Mouse (Mus musculus): Measurements from ENCODE around the gene Gata1. TPM values are rescaled to one million over a fixed set of nuclear protein-coding genes. Genes with fewer than 3 reads are reported as not detected.
"Not testable (repeated sequence)": the region's sequence is repeated elsewhere in the genome, so short reads cannot be mapped to it uniquely, and the experiment has no call there.

Gata1 gene
- 148 and 156 TPM in 2 replicates for polyA plus RNA-seq (2016; fragmentation: Nextera tagmentation; extraction: Ambion mirVana)

DNA sequence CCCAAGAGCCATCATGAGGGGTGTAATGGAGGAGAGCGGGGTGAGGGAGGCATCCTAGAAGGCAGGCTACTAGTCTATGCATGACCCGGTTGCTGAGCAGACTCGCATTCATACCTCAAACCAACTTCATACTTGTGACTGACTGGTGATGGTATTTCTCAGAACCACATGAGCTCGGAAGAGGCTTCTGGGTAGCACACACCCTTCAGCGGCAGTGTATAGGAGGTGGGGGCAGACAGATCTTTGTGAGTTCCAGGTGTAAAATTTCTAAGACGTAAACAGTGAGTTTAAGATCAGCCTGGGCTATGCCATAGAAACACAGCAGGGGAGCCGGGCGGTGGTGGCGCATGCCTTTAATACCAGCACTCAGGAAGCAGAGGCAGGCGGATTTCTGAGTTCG lies at the start of gene Gata1:
Gene Gata1 (minus strand): TSS at position 180 of the 400 bp plus-strand sequence.
- H3K27ac ChIP-seq: no peak within 1 kb of the TSS
- H3K9ac ChIP-seq: no peak within 1 kb of the TSS
- H3K4me1 ChIP-seq: peaks cover 23% of the 10 kb centered on the region
- no peak within 1 kb of the TSS for H3K4me2 ChIP-seq
- ATAC-seq: no peak
- no peak within 1 kb of the TSS for H3K4me3 ChIP-seq
- no peaks in the 10 kb centered on the region for H3K27me3 ChIP-seq (replicated peaks)
- WGBS (ENCODE audit: insufficient replicate concordance): 82% methylated on average over 11 of the region's 11 CpGs
- H3K9me3 ChIP-seq (replicated peaks): no peaks in the 10 kb centered on the region
- no peaks in the 10 kb centered on the region for H3K36me3 ChIP-seq

DNA sequence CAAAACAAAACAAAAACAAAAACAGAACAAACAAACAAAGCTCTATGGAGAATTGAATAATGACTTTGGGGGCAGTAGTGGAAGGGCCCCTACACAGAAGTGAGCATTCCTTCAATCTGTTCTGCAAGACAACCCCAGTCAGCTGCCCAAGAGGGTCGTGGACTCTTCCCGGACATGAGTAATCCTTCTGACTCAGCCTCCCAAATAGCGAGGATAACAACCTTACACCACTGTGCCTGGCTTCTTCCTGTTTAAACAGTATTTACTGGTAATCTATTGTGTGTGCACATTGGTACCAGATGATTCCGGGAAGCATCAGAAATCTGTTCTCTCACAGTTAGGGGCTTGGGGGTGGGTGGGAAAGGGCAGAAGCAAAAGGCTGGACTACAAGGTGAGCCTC lies 48.9 kb upstream of the Gata1 start:
- 49% methylated on average over 4 of the region's 4 CpGs for WGBS (ENCODE audit: insufficient replicate concordance)
- Histone ChIP-seq H3K9me3 (replicated peaks) (no peaks in the 10 kb centered on the region), H3K9ac (no peak overlapping the region), H3K36me3 (no peaks in the 10 kb centered on the region), H3K27ac (no peak overlapping the region), H3K4me2 (no peak overlapping the region), H3K4me1 (no peaks in the 10 kb centered on the region), H3K27me3 (replicated peaks) (no peaks in the 10 kb centered on the region), H3K4me3 (no peak overlapping the region)
- no peak for ATAC-seq

DNA sequence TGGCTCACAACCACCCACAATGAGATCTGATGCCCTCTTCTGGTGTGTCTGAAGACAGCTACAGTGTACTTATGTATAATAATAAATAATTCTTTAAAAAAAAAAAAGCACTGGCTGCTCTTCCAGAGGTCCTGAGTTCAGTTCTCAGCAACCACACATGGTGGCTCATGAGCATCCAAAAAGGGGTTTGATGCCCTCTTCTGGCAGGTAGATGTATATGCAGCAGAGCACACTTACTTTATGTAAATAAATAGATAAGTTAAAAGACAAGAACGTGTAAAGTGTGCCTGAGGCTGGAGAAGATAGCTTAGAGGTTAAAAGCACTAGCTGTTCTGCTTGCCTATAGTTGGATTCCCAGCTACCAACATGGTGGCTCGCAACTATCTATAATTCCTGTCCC lies 46.9 kb upstream of the Gata1 start:
- ATAC-seq: no peak
- Histone ChIP-seq H3K27me3 (replicated peaks) (no peaks in the 10 kb centered on the region), H3K4me3 (no peak overlapping the region), H3K4me1 (no peaks in the 10 kb centered on the region), H3K4me2 (no peak overlapping the region), H3K27ac (no peak overlapping the region), H3K9ac (no peak overlapping the region), H3K9me3 (replicated peaks) (no peaks in the 10 kb centered on the region), H3K36me3 (no peaks in the 10 kb centered on the region)
- 51% methylated on average over 2 of the region's 2 CpGs for WGBS (ENCODE audit: insufficient replicate concordance)

DNA sequence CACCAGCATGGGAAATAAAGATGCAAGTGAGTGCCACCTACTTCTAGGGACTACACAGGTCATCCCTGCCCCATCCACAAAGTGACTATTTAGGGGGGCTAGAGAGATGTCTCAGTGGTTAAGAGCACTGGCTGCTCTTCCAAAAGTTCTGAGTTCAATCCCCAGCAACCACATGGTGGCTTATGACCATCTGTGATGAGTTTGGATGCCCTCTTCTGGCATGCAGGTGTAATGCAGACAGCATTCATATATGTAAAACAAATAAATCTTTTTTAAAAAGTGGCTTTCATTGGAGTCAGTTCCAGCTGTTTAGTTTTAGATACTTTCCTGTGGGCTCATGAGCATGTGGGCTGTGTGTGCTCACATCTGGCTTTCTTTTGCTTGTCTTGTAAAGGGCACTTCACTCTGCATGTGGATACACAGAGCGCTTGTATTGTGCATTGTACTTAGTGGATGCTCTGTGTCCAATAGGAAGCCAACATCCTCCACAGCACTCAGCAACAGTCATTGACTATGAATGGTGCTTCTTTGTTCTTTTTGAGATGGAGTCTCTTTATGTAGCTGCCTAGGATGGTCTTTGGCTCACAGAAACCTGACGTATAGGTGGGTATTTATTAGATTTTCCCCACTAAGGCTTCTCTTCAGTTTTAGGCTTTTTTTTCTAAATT lies 42.4 kb upstream of the Gata1 start:
- no peak overlapping the region for H3K4me2 ChIP-seq
- no peak overlapping the region for H3K27ac ChIP-seq
- no peaks in the 10 kb centered on the region for H3K9me3 ChIP-seq (replicated peaks)
- no peaks in the 10 kb centered on the region for H3K36me3 ChIP-seq
- H3K27me3 ChIP-seq (replicated peaks): no peaks in the 10 kb centered on the region
- ATAC-seq: no peak
- WGBS (ENCODE audit: insufficient replicate concordance): 81% methylated on average over 2 of the region's 2 CpGs
- no peaks in the 10 kb centered on the region for H3K4me1 ChIP-seq
- H3K9ac ChIP-seq: no peak overlapping the region
- no peak overlapping the region for H3K4me3 ChIP-seq

DNA sequence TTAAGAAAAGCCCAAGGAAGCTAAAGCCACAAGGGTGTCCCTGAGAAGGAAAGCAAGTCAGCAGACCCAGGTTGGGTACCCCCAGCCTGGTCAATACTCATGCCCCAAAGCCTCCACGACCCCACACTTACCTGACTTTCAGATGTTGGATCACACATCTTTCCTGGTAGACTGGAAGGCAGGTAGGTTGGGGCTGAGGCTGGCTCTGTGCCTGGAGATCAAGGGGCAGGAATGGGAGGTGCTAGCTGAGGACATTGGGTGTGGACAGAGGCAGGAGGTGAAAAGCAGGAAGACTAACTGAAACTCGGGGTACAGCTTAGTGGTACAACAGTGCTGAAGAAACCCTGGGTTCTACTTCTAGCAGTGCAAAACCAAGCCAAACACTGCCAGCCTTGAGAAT lies 40.4 kb upstream of the Gata1 start, which contains the start of gene Glod5:
Gene Glod5 (minus strand): TSS at position 207 of the 400 bp plus-strand sequence.
- H3K4me3 ChIP-seq: no peak within 1 kb of the TSS
- H3K4me2 ChIP-seq: no peak within 1 kb of the TSS
- H3K36me3 ChIP-seq: no peaks in the 10 kb centered on the region
- no peak within 1 kb of the TSS for H3K9ac ChIP-seq
- no peak within 1 kb of the TSS for H3K27ac ChIP-seq
- H3K9me3 ChIP-seq (replicated peaks): no peaks in the 10 kb centered on the region
- WGBS (ENCODE audit: insufficient replicate concordance): 39% methylated on average over 2 of the region's 2 CpGs
- H3K27me3 ChIP-seq (replicated peaks): no peaks in the 10 kb centered on the region
- ATAC-seq: no peak
- H3K4me1 ChIP-seq: 0 out of 2 replicates have a peak, but pooled peaks cover 2% of the 10 kb centered on the region

DNA sequence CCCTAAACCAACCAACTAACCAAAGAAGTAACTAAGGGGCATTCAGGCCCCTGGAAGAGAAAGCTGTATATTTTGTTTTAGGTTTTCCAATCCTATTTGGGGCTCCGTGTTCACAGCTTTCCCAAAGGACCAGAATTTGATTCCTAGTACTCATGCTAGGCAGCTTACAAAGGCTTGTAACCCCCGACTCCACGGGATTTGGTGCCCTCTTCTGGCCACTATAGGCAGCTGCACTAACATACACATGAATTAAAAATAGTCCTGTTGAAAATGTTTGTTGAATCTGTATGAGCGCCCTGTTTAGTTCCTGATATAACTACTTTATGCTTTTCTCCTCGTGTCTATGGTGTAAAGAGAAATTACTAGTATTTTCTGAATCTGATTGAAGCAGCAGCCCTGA lies 39.3 kb upstream of the Gata1 start:
- no peak overlapping the region for H3K9ac ChIP-seq
- H3K4me1 ChIP-seq: 0 out of 2 replicates have a peak, but pooled peaks cover 4% of the 10 kb centered on the region
- no peaks in the 10 kb centered on the region for H3K9me3 ChIP-seq (replicated peaks)
- H3K4me3 ChIP-seq: no peak overlapping the region
- no peak for ATAC-seq
- H3K27me3 ChIP-seq (replicated peaks): no peaks in the 10 kb centered on the region
- 3% methylated on average over 5 of the region's 5 CpGs for WGBS (ENCODE audit: insufficient replicate concordance)
- no peak overlapping the region for H3K27ac ChIP-seq
- H3K36me3 ChIP-seq: no peaks in the 10 kb centered on the region
- H3K4me2 ChIP-seq: no peak overlapping the region

DNA sequence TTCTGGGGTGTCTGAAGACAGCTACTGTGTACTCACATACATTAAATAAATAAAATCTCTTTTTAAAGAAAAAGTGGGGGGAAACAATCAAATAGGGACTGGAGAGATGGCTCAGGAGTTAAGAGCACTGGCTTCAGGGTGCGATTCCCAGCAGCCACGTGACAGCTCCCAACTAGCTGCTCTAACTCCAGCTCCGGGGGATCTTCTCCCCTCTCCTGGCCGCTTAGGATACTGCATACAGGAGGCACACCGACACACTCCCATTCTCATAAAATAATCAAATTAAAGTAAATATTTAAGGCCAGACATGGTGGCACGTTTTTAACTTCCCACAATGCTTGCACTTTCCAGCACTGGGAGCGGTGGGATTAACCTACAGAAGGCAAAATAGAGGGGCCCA lies 37.8 kb upstream of the Gata1 start:
- not testable (repeated sequence) for H3K9ac ChIP-seq; H3K9me3 ChIP-seq (replicated peaks); H3K4me2 ChIP-seq; H3K36me3 ChIP-seq; H3K27ac ChIP-seq; H3K27me3 ChIP-seq (replicated peaks); H3K4me3 ChIP-seq; H3K4me1 ChIP-seq; ATAC-seq
- WGBS (ENCODE audit: insufficient replicate concordance): 30% methylated on average over 7 of the region's 7 CpGs

DNA sequence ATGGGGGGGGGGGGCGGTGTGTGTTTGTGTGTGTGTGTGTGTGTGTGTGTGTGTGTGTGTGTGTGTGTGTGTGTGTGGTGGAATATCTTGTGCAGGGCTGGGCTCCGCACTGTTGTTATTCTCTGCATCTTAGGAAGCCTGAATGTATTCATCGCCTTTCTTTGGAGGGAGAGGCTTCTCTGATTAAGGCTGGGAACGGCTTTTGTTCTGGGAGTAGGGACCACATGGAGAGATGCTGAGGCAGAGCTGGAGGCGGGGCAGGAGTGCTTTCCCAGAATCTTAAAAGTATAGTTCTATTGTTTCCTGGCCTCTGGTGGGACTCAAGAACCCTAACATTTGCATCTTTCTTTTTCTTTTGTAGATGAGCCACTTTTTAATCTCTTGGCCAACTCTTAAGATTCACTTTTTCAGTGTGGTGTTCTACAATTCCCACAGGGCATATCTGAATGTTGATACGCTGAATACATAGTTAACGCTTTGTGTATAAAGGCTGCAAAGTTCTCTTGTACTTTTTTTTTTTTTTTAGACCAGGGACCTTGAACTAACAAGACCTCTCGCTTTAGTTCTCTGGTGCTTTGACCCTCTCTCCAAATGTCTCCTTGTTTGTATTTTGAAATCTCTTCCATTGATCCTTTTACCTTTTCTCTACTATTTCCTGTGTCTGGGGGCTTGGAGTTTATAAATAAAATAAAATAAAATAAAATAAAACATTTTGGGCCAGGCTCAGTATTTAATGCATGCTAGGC lies 35.9 kb upstream of the Gata1 start:
- no peak for ATAC-seq
- WGBS (ENCODE audit: insufficient replicate concordance): 61% methylated on average over 7 of the region's 8 CpGs
- no peaks in the 10 kb centered on the region for H3K9me3 ChIP-seq (replicated peaks)
- H3K9ac ChIP-seq: no peak overlapping the region
- H3K4me3 ChIP-seq: no peak overlapping the region
- H3K27ac ChIP-seq: no peak overlapping the region
- H3K36me3 ChIP-seq: no peaks in the 10 kb centered on the region
- H3K27me3 ChIP-seq (replicated peaks): no peaks in the 10 kb centered on the region
- peaks cover 10% of the 10 kb centered on the region; the same call in 1 of the 2 replicates for H3K4me1 ChIP-seq
- no peak overlapping the region for H3K4me2 ChIP-seq

DNA sequence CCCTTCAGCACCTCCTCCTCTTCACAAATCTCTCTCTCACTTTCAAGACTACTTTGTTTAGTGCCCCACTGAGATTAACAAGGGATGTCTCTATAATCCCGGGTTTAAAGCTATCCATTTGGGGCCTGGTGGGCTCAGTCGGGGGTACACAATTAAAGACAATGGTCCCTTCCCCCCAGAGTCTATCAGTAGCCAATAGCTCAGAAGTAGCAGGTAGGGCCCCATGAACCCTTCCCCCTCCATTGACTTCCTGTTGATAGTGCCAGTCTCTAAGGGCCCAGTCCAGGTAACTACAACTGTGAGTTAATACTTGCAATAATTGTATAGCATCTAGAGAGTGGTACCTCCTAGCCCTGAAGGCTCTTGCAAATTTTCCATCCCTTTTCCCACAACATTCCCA lies 35.3 kb upstream of the Gata1 start:
- no peak overlapping the region for H3K27ac ChIP-seq
- no peak overlapping the region for H3K4me2 ChIP-seq
- H3K9ac ChIP-seq: no peak overlapping the region
- ATAC-seq: no peak
- H3K4me1 ChIP-seq: peaks cover 13% of the 10 kb centered on the region; the same call in 1 of the 2 replicates
- H3K9me3 ChIP-seq (replicated peaks): no peaks in the 10 kb centered on the region
- H3K27me3 ChIP-seq (replicated peaks): no peaks in the 10 kb centered on the region
- no peaks in the 10 kb centered on the region for H3K36me3 ChIP-seq
- H3K4me3 ChIP-seq: no peak overlapping the region
- WGBS (ENCODE audit: insufficient replicate concordance): 10% methylated on average over 2 of the region's 2 CpGs

DNA sequence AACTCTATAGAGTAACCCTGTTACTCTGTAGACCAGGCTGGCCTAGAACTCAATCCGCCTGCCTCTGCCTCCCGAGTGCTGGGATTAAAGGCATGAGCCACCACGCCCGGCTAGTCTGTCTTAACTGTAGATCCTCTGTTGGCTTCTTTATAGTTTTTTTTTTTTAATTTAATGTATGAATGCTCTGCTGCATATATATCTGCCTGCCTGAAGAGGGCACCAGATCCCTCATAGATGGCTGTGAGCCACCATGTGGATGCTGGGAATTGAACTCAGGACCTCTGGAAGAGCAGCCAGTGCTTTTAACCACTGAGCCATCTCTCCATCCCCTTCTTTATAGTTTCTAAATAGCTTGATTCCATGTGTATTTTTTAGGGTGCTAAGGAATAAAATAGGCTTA lies 31.5 kb upstream of the Gata1 start:
- not testable (repeated sequence) for H3K4me2 ChIP-seq; H3K4me3 ChIP-seq; H3K9ac ChIP-seq; ATAC-seq; H3K9me3 ChIP-seq (replicated peaks); H3K27ac ChIP-seq; H3K36me3 ChIP-seq; H3K27me3 ChIP-seq (replicated peaks)
- 79% methylated on average over 4 of the region's 4 CpGs for WGBS (ENCODE audit: insufficient replicate concordance)
- peaks cover 16% of the 10 kb centered on the region; the same call in 1 of the 2 replicates for H3K4me1 ChIP-seq

DNA sequence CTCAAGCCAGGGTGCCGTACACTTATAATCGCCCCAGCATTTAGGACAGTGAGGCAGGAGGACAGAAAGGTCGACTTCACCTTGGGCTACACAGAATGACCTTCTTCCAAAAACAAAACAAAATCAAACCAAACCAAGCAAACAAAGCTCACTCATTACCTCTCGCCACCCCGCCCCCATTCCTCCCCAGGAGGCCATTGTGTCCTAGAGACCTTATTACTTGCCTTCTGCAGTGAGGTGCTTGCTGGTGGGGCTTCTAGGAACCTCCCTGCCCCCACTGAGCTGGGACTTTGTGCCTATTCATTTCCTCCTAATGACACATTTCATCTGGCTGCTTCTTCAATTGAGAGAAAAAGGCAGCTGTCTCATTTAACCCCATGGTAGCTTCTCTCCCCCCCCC lies 30.7 kb upstream of the Gata1 start:
- H3K27me3 ChIP-seq (replicated peaks): no peaks in the 10 kb centered on the region
- ATAC-seq: no peak
- H3K27ac ChIP-seq: 0 out of 2 replicates have a peak overlapping the region, but pooled peaks have one; percentile 30
- H3K9ac ChIP-seq: 0 out of 2 replicates have a peak overlapping the region, but pooled peaks have one; percentile 4
- H3K4me3 ChIP-seq: no peak overlapping the region
- WGBS (ENCODE audit: insufficient replicate concordance): 37% methylated on average over 5 of the region's 5 CpGs
- no peaks in the 10 kb centered on the region for H3K9me3 ChIP-seq (replicated peaks)
- H3K36me3 ChIP-seq: no peaks in the 10 kb centered on the region
- no peak overlapping the region for H3K4me2 ChIP-seq
- peaks cover 16% of the 10 kb centered on the region; the same call in 1 of the 2 replicates for H3K4me1 ChIP-seq

DNA sequence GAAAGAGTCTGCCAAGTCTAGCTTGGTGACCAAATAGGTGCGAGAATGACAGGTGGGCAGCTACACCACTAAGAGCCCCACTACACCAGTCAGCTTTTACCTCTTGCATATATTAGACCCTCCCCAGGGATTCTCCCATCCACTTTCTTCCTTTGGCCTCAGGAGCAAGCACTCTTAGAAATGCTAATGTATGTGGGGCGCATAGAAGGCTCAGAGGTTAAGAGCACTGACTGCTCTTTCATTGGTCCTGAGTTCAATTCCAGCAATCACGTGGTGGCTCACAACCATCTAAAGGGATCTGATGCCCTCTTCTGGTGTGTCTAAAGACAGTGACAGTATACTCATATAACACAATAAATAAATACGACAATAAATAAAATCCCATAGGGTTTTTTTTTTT lies 25.1 kb upstream of the Gata1 start:
- Histone ChIP-seq H3K4me3 (no peak overlapping the region), H3K4me2 (no peak overlapping the region), H3K4me1 (peaks cover 24% of the 10 kb centered on the region), H3K27me3 (replicated peaks) (no peaks in the 10 kb centered on the region), H3K9ac (no peak overlapping the region), H3K27ac (no peak overlapping the region), H3K9me3 (replicated peaks) (no peaks in the 10 kb centered on the region), H3K36me3 (no peaks in the 10 kb centered on the region)
- no peak for ATAC-seq
- 55% methylated on average over 4 of the region's 4 CpGs for WGBS (ENCODE audit: insufficient replicate concordance)

Data from liver, embryonic 12.5 days (tissue).